Mouse (Mus musculus) right cerebral cortex, adult 2 months (tissue): ENCODE measurements around the gene 6430550D23Rik.
"Not testable (repeated sequence)": the region's sequence is repeated elsewhere in the genome, so short reads cannot be mapped to it uniquely, and the experiment has no call there.

Experiments
- DNase-seq, 2 experiments: peaks; one replicate each; pipeline ENCODE4 v3.0.0; 2021 to 2022; ENCODE audit warnings: low spot score in 2 of 2

6430550D23Rik gene

GRCm38 (mm10) chr2:155956134-155957059, 51.4 kb downstream of the 6430550D23Rik start, which contains the start of gene Cep250:
Cep250 (plus strand) TSS chr2:155956458.
- DNase-seq = peak; percentile 87

DNA sequence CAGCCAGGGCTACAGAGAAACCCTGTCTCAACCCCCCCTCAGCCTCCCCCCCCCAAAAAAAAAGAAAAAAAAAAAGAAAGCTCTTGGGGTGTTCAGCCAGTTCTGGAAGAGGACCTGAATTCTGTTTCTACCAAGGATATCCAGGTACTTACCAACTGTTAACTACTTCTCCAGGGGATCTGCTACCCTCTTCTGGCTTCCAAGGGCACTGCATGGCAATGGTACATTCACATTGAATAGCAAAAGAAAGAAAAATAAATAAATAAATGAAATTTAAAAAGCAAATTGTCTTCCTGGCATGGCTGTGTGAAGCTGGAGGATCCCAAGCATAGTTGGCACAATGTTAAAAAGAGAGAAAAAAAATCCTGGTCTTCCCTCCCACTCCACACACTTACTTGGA, 55.8 kb downstream of the 6430550D23Rik start:
- peak; percentile 76 to 78 for DNase-seq

- DNase-seq = no peak
Measured at GRCm38 (mm10) chr2:155949362-155949761, 58.4 kb downstream of the 6430550D23Rik start.

DNA sequence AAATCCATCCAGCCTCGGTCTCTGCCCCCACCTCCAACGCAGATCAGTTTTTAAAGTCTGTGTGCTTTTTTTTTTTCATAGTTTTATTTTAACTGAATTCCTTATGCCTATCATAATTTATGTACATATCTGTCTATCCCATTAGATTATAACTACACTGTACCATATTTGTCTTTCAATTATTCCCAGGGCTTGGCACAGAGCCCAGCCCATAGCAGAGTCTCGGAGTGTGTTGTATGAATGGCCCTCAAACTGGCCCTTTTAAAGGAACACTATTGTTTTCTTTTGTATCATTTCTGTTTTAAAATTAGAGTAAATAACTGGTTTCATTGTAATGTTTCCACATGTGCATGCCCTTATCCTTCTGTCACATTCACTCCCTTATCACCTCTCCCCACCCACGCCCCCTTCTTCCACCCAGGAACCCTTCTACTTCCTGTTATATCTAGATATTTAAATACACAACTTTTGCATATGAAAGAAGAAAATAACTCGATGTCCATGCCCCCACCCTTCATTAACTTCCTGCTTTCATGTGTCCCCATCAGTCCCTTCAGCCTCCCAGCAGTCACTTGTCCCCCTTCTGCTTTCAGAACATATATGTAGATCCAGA, 60.3 kb downstream of the 6430550D23Rik start:
- no peak for DNase-seq

GRCm38 (mm10) chr2:155946499-155946898, 61.3 kb downstream of the 6430550D23Rik start:
- no peak for DNase-seq

DNA sequence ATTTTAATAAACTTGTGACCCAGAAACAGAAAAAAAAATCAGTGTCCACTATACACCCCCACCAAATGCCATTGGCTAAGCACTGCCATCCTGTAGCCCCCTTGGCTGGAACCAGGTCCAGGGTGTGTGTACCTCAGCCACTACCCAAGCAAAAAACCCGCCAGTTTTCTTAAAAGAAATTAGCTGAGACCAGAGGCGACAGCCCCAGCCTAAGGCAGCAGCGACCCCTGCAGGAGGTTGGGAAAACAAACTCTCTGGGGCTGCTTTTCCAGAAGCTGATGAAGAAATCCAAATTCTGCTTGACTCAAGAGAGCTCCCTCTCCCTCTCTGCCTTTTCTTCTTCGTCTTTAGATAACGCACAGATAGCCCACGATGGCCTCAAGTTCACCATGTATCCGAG, 61.7 kb downstream of the 6430550D23Rik start:
- DNase-seq = peak; percentile 51 to 73

DNA sequence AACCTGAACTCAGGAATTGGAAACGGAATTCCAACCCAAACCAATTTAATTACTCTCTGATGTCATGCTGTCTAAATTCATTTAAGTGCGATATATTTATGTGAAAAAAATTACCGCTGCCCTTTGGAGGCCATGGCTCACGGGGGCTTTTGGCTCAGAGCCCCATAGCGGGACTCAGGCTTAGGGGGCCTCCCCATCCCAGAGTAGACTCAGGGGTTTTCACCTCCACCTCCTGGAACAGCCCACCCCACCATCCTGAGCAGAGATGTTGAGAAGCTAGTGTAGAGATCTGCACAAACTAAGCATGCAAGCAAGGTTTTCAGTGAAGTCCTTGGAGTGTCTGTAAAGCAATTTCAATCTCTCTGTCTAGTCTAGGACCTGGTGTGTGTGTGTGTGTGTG, 62.2 kb downstream of the 6430550D23Rik start:
- no peak for DNase-seq

- DNase-seq = peak; percentile 41 to 60
Measured at GRCm38 (mm10) chr2:155945124-155945523, 62.7 kb downstream of the 6430550D23Rik start, which contains the start of gene Gdf5. Gdf5 (minus strand) TSS chr2:155945367.

DNA sequence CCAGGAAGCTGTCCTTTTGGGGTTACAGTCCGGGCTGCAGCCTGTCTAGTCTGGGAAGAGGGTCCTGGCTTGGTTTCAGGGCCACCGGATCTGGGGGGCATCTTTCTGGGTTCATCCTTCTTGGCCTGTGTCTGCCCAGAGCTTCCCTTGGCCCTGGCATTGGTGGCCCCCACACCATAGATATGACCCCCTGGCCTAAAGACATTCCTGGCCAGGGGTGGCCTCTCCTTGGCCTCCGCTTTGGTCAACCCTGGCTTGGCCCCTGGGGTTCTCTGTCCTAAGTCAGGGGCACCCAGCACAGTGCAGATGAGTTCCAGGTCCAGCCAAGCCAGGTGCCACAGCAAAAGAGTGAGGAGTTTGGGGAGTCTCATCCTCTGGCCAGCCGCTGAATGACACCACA, 63.1 kb downstream of the 6430550D23Rik start:
- no peak for DNase-seq

- no peak for DNase-seq
Measured at GRCm38 (mm10) chr2:155943463-155943862, 64.3 kb downstream of the 6430550D23Rik start.

GRCm38 (mm10) chr2:155941697-155942442, 65.9 kb downstream of the 6430550D23Rik start:
- no peak for DNase-seq

- DNase-seq = no peak
Measured at GRCm38 (mm10) chr2:155940681-155941080, 67.1 kb downstream of the 6430550D23Rik start, which contains the start of gene Gm15557. Gm15557 (plus strand) TSS chr2:155940728.

DNA sequence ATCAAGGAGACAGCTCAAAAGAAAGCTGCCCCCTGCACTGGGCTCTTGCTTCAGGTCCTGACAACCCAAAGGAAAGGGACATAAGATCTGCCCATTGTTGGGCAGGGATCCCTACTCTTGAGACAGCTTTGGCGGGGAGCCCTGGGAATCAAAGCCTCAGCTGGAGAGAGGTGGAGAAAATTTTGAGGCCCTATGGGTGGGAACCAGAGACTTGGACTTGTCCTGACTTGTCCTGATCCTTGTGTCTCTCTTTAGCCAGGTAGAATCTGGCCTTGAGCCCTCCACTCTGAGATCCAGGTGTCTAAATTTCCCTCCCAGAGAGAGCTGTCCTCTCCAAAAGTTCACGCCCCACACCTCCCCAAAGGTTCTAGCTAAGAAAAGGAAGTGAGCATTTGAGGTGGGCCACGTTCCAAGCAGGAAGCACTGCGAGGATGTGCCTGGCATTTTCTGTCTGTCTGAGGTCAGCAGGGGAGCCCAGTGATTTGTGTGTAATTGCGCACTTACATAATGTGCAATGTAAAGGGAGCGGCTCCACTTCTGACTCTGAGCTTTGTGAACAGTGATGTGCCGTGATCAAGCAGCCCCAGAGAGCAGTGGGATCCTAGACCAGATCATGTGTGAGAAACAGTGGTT, 67.8 kb downstream of the 6430550D23Rik start:
- no peak for DNase-seq

- DNase-seq = peak; percentile 98
Measured at GRCm38 (mm10) chr2:155929531-155930442, 78.0 kb downstream of the 6430550D23Rik start, which contains the start of gene Uqcc1. Uqcc1 (minus strand) TSS chr2:155930310.

DNA sequence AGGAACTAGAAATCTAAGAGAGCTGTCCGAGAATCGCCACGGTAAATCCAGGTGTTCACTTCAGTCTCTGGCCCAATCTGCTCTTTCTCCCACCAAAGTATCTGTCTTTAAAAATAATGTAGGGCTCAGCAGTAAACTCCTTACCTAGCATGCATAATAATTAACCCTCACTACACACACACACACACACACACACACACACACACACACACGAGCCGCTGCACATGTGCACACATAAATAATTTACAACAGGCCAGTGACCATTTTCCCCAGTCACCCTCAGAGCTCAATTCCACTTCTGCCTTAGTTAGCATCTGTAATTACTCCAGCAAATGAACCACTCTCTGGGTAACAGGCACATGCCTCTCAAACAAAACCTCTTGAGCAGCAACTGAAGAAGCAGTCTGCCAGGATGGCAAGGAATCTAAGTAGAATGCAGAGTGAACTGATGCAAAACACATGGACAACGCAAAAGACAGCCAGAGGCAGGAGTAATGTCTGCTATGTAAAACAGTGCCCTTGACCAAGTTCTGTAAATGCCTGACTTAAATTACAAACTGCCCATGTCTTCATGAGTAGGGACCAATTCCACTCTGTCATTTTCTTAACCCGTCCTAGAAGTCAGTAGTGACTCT, 78.9 kb downstream of the 6430550D23Rik start:
- no peak for DNase-seq

DNA sequence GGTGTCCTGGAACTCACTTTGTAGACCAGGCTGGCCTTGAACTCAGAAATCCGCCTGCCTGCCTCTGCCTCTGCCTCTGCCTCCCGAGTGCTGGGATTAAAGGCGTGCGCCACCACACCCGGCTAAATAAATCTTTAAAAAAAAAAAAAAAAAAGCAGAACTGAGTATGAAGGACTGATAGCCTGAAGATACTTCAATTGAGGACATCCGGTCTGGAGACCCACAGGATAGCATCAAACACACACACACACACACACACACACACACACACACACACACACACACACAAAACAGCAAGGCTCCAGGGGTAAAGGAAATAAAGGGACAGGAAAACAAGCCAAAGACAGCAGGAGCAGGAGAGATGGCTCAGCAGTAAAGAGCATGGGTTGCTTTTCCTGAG, 82.6 kb downstream of the 6430550D23Rik start:
- not testable (repeated sequence) for DNase-seq
